Mouse (Mus musculus): ENCODE data around the gene Prm3. TPM values are rescaled to one million over a fixed set of nuclear protein-coding genes. Genes with fewer than 3 reads are reported as not detected.

Prm3 gene
- polyA plus RNA-seq, 1 experiment = not detected

- no peaks in the 10 kb centered on the region for H3K4me1 ChIP-seq (ENCODE audit: control insufficient read depth, insufficient read depth, insufficient read length, low read length)
- no peak within 1 kb of the TSS for H3K27ac ChIP-seq (ENCODE audit: insufficient read depth, low read depth, low read length)
- no peaks in the 10 kb centered on the region for H3K36me3 ChIP-seq (ENCODE audit: control insufficient read depth, insufficient read depth, low read length)
- no peak within 1 kb of the TSS for H3K4me3 ChIP-seq (ENCODE audit: low read depth, low read length)
- WGBS = 85% methylated on average over 6 of the region's 6 CpGs
- TF ChIP-seq POLR2A (IDR thresholded peaks at IDR 0.05; ENCODE audit: low read depth, low read length) = no peak
- TF ChIP-seq CTCF (IDR thresholded peaks at IDR 0.05; ENCODE audit: extremely low read depth, insufficient read length, insufficient replicate concordance, low read depth, low read length) = no peak
- no peaks in the 10 kb centered on the region for H3K27me3 ChIP-seq (ENCODE audit: control insufficient read depth, insufficient read depth, low read length)
Measured at GRCm38 (mm10) chr16:10796034-10796433, 5.3 kb upstream of the Prm3 start, which contains the start of gene Prm2. Gene Prm2, minus strand, starts transcription at chr16:10796134.

GRCm38 (mm10) chr16:10788866-10789265 lies 1.8 kb downstream of the Prm3 start:
- no peaks in the 10 kb centered on the region for H3K27me3 ChIP-seq (ENCODE audit: control insufficient read depth, insufficient read depth, low read length)
- WGBS = 93% methylated on average over 4 of the region's 4 CpGs
- no peak for TF ChIP-seq CTCF (IDR thresholded peaks at IDR 0.05; ENCODE audit: extremely low read depth, insufficient read length, insufficient replicate concordance, low read depth, low read length)
- no peak for TF ChIP-seq POLR2A (IDR thresholded peaks at IDR 0.05; ENCODE audit: low read depth, low read length)
- H3K4me1 ChIP-seq (ENCODE audit: control insufficient read depth, insufficient read depth, insufficient read length, low read length) = peaks cover 16% of the 10 kb centered on the region
- no peak overlapping the region for H3K27ac ChIP-seq (ENCODE audit: insufficient read depth, low read depth, low read length)
- no peak overlapping the region for H3K4me3 ChIP-seq (ENCODE audit: low read depth, low read length)
- no peaks in the 10 kb centered on the region; the same call in 1 of the 2 replicates for H3K36me3 ChIP-seq (ENCODE audit: control insufficient read depth, insufficient read depth, low read length)

- peaks cover 2% of the 10 kb centered on the region; the same call in 1 of the 2 replicates for H3K36me3 ChIP-seq (ENCODE audit: control insufficient read depth, insufficient read depth, low read length)
- 60% methylated on average over 16 of the region's 16 CpGs for WGBS
- H3K4me3 ChIP-seq (ENCODE audit: low read depth, low read length) = no peak within 1 kb of the TSS
- H3K4me1 ChIP-seq (ENCODE audit: control insufficient read depth, insufficient read depth, insufficient read length, low read length) = peaks cover 18% of the 10 kb centered on the region
- no peak within 1 kb of the TSS for H3K27ac ChIP-seq (ENCODE audit: insufficient read depth, low read depth, low read length)
- H3K27me3 ChIP-seq (ENCODE audit: control insufficient read depth, insufficient read depth, low read length) = no peaks in the 10 kb centered on the region
- no peak for TF ChIP-seq CTCF (IDR thresholded peaks at IDR 0.05; ENCODE audit: extremely low read depth, insufficient read length, insufficient replicate concordance, low read depth, low read length)
- TF ChIP-seq POLR2A (IDR thresholded peaks at IDR 0.05; ENCODE audit: low read depth, low read length) = no peak
Measured at GRCm38 (mm10) chr16:10788271-10788670, 2.4 kb downstream of the Prm3 start, which contains the start of gene Tnp2. Gene Tnp2, minus strand, starts transcription at chr16:10788660.

- no peak overlapping the region for H3K4me3 ChIP-seq (ENCODE audit: low read depth, low read length)
- TF ChIP-seq POLR2A (IDR thresholded peaks at IDR 0.05; ENCODE audit: low read depth, low read length) (no peak), CTCF (IDR thresholded peaks at IDR 0.05; ENCODE audit: extremely low read depth, insufficient read length, insufficient replicate concordance, low read depth, low read length) (peak; percentile 16; the same call in 1 of the 2 replicates)
- H3K27me3 ChIP-seq (ENCODE audit: control insufficient read depth, insufficient read depth, low read length) = no peaks in the 10 kb centered on the region
- H3K27ac ChIP-seq (ENCODE audit: insufficient read depth, low read depth, low read length) = no peak overlapping the region; the same call in 1 of the 2 replicates
- H3K4me1 ChIP-seq (ENCODE audit: control insufficient read depth, insufficient read depth, insufficient read length, low read length) = peaks cover 24% of the 10 kb centered on the region
- 70% methylated on average over 7 of the region's 7 CpGs for WGBS
- H3K36me3 ChIP-seq (ENCODE audit: control insufficient read depth, insufficient read depth, low read length) = peaks cover 6% of the 10 kb centered on the region
Measured at GRCm38 (mm10) chr16:10787548-10788058, 3.1 kb downstream of the Prm3 start.

- H3K27ac ChIP-seq (ENCODE audit: insufficient read depth, low read depth, low read length) = peak overlapping the region; percentile 10; the same call in 1 of the 2 replicates
- peaks cover 24% of the 10 kb centered on the region for H3K4me1 ChIP-seq (ENCODE audit: control insufficient read depth, insufficient read depth, insufficient read length, low read length)
- H3K27me3 ChIP-seq (ENCODE audit: control insufficient read depth, insufficient read depth, low read length) = no peaks in the 10 kb centered on the region
- WGBS = 59% methylated on average over 4 of the region's 4 CpGs
- peaks cover 6% of the 10 kb centered on the region for H3K36me3 ChIP-seq (ENCODE audit: control insufficient read depth, insufficient read depth, low read length)
- no peak overlapping the region for H3K4me3 ChIP-seq (ENCODE audit: low read depth, low read length)
- no peak; the same call in 1 of the 2 replicates for TF ChIP-seq POLR2A (IDR thresholded peaks at IDR 0.05; ENCODE audit: low read depth, low read length)
- no peak for TF ChIP-seq CTCF (IDR thresholded peaks at IDR 0.05; ENCODE audit: extremely low read depth, insufficient read length, insufficient replicate concordance, low read depth, low read length)
Measured at GRCm38 (mm10) chr16:10786782-10787547, 3.7 kb downstream of the Prm3 start.

- Histone ChIP-seq H3K27ac (ENCODE audit: insufficient read depth, low read depth, low read length) (peak overlapping the region; percentile 98), H3K4me3 (ENCODE audit: low read depth, low read length) (peak overlapping the region; percentile 75), H3K4me1 (ENCODE audit: control insufficient read depth, insufficient read depth, insufficient read length, low read length) (peaks cover 24% of the 10 kb centered on the region), H3K27me3 (ENCODE audit: control insufficient read depth, insufficient read depth, low read length) (no peaks in the 10 kb centered on the region), H3K36me3 (ENCODE audit: control insufficient read depth, insufficient read depth, low read length) (peaks cover 6% of the 10 kb centered on the region)
- peak; percentile 36 for TF ChIP-seq POLR2A (IDR thresholded peaks at IDR 0.05; ENCODE audit: low read depth, low read length)
- peak; percentile 88 for TF ChIP-seq CTCF (IDR thresholded peaks at IDR 0.05; ENCODE audit: extremely low read depth, insufficient read length, insufficient replicate concordance, low read depth, low read length)
- WGBS = under 1% methylated on average over 9 of the region's 9 CpGs
Measured at GRCm38 (mm10) chr16:10786288-10786687, 4.4 kb downstream of the Prm3 start.

Data from small intestine, adult 2 months (tissue).